Mouse (Mus musculus) MEL (cell line): ENCODE results near the gene Ndst4. TPM values are rescaled to one million over a fixed set of nuclear protein-coding genes. Genes with fewer than 3 reads are reported as not detected.
A peak's percentile ranks its signal among the peaks of the same experiment; 100 is the strongest.

Experiments used
- DNase-seq: peaks from one replicate; pipeline ENCODE4 v3.0.0; 2011; ENCODE audit warnings: low read depth, low spot score
- H3K27ac ChIP-seq: 2 replicates; pipeline ENCODE4 v1.5.1; 2012; ENCODE audit warnings: low read depth, mild to moderate bottlenecking, control low read depth, low read length, moderate library complexity; ENCODE audit not compliant: control insufficient read depth
- H3K27me3 ChIP-seq, 2 experiments: fragments of 150-350 bp in 1 of 2; sonication (generic) in 1 of 2; 2 replicates each; pipeline ENCODE4 v1.6.1; 2012; ENCODE audit warnings: low read length in 2 of 2, mild to moderate bottlenecking in 2 of 2, improper control_type of control experiment in 1 of 2, moderate library complexity in 1 of 2; ENCODE audit not compliant: insufficient read depth in 2 of 2, control insufficient read depth in 1 of 2
- H3K36me3 ChIP-seq, 2 experiments: 2 replicates each; pipeline ENCODE4 v1.6.1; 2012 to 2014; ENCODE audit warnings: low read length in 2 of 2, improper control_type of control experiment in 1 of 2, inconsistent platforms in 1 of 2, mild to moderate bottlenecking in 1 of 2; ENCODE audit not compliant: insufficient read depth in 2 of 2, control insufficient read depth in 1 of 2
- H3K4me1 ChIP-seq, 2 experiments: fragments of 150-350 bp in 1 of 2; sonication (generic) in 1 of 2; 2 replicates each; pipeline ENCODE4 v1.6.1; 2012; ENCODE audit warnings: low read length in 2 of 2, improper control_type of control experiment in 1 of 2, mild to moderate bottlenecking in 1 of 2; ENCODE audit not compliant: insufficient read depth in 2 of 2, control insufficient read depth in 1 of 2
- H3K4me3 ChIP-seq, 2 experiments: fragments of 150-350 bp in 1 of 2; sonication (generic) in 1 of 2; 2 replicates each; pipeline ENCODE4 v1.5.1; 2012; ENCODE audit warnings: low read depth in 2 of 2, low read length in 2 of 2, mild to moderate bottlenecking in 2 of 2, moderate library complexity in 2 of 2, control low read depth in 1 of 2, improper control_type of control experiment in 1 of 2; ENCODE audit not compliant: control insufficient read depth in 1 of 2, insufficient read depth in 1 of 2
- H3K79me2 ChIP-seq: 2 replicates; pipeline ENCODE4 v1.6.1; 2012; ENCODE audit warnings: mild to moderate bottlenecking, low read length, moderate library complexity; ENCODE audit not compliant: control insufficient read depth, poor library complexity, insufficient read depth
- H3K9ac ChIP-seq: 2 replicates; pipeline ENCODE4 v1.6.1; 2012; ENCODE audit warnings: low read depth, mild to moderate bottlenecking, control low read depth, low read length, moderate library complexity; ENCODE audit not compliant: control insufficient read depth, poor library complexity, severe bottlenecking
- H3K9me3 ChIP-seq: fragments of 150-350 bp; sonication (generic); replicated peaks from 2 replicates; pipeline ENCODE4 v1.6.1; 2012; ENCODE audit warnings: mild to moderate bottlenecking, low read length, improper control_type of control experiment, moderate library complexity; ENCODE audit not compliant: insufficient read depth
- CHD1 ChIP-seq: IDR thresholded peaks from 2 replicates; pipeline ENCODE4 v1.6.1; 2012; ENCODE audit warnings: low read depth, mild to moderate bottlenecking, inconsistent platforms, low read length, improper control_type of control experiment
- CHD2 ChIP-seq: IDR thresholded peaks from 2 replicates; pipeline ENCODE4 v1.6.1; 2011; ENCODE audit warnings: low read length, improper control_type of control experiment
- ELF1 ChIP-seq: IDR thresholded peaks from 2 replicates; pipeline ENCODE4 v1.6.1; 2014; ENCODE audit warnings: low read depth, mild to moderate bottlenecking, inconsistent platforms, low read length, improper control_type of control experiment, moderate library complexity
- ETS1 ChIP-seq: IDR thresholded peaks from 2 replicates; pipeline ENCODE4 v1.6.1; 2012; ENCODE audit warnings: low read depth, mild to moderate bottlenecking, inconsistent platforms, low read length, improper control_type of control experiment, moderate library complexity
- KAT2A ChIP-seq: conservative IDR thresholded peaks from 2 replicates; pipeline ENCODE4 v1.6.1; 2012; ENCODE audit warnings: low read depth, low read length, improper control_type of control experiment, inconsistent platforms
- MAFK ChIP-seq: IDR thresholded peaks from 2 replicates; pipeline ENCODE4 v1.6.1; 2011; ENCODE audit warnings: low read depth, mild to moderate bottlenecking, low read length, improper control_type of control experiment, borderline replicate concordance
- MAX ChIP-seq: IDR thresholded peaks from 2 replicates; pipeline ENCODE4 v1.6.1; 2011; ENCODE audit warnings: low read length, improper control_type of control experiment
- POLR2AphosphoS2 ChIP-seq: IDR thresholded peaks from 2 replicates; pipeline ENCODE4 v1.6.1; 2011; ENCODE audit warnings: low read length, improper control_type of control experiment
- TAL1 ChIP-seq: IDR thresholded peaks from 2 replicates; pipeline ENCODE4 v1.6.1; 2012; ENCODE audit warnings: mild to moderate bottlenecking, inconsistent platforms, low read length, moderate library complexity, mixed read lengths
- TCF12 ChIP-seq: IDR thresholded peaks from 2 replicates; pipeline ENCODE4 v1.6.1; 2014; ENCODE audit warnings: low read depth, mild to moderate bottlenecking, inconsistent platforms, low read length, improper control_type of control experiment, moderate library complexity
- UBTF ChIP-seq: IDR thresholded peaks from 2 replicates; pipeline ENCODE4 v1.6.1; 2012; ENCODE audit warnings: low read depth, mild to moderate bottlenecking, inconsistent platforms, low read length, improper control_type of control experiment, moderate library complexity, borderline replicate concordance; ENCODE audit not compliant: insufficient read depth
- USF1 ChIP-seq: IDR thresholded peaks from 2 replicates; pipeline ENCODE4 v1.6.1; 2014; ENCODE audit warnings: low read depth, mild to moderate bottlenecking, inconsistent platforms, low read length, improper control_type of control experiment, moderate library complexity
- ZC3H11A ChIP-seq: IDR thresholded peaks from 2 replicates; pipeline ENCODE4 v1.6.1; 2012; ENCODE audit warnings: low read depth, mild to moderate bottlenecking, inconsistent platforms, low read length, improper control_type of control experiment
- polyA plus RNA-seq, 2 experiments: library from polyadenylated mRNA; stranded (reverse) in 1 of 2; unstranded in 1 of 2; fragments of >175 nt in 1 of 2; fragments of >200 nt in 1 of 2; gene quantifications; 2 replicates each; pipeline versions ENCODE4 v1.2.1 to v1.2.4; 2012; ENCODE audit warnings: low replicate concordance in 2 of 2, low read depth in 1 of 2; ENCODE audit not compliant: insufficient read length in 2 of 2, insufficient read depth in 1 of 2, missing spikeins in 1 of 2
- total RNA-seq: library from RNA; depleted of rRNA; stranded (reverse); fragments of 300-350 nt; gene quantifications from 2 replicates; pipeline ENCODE4 v1.2.3, GENCODE M21; 2012

The Ndst4 gene
- total and polyA plus RNA-seq, 3 experiments, result not detected

DNA sequence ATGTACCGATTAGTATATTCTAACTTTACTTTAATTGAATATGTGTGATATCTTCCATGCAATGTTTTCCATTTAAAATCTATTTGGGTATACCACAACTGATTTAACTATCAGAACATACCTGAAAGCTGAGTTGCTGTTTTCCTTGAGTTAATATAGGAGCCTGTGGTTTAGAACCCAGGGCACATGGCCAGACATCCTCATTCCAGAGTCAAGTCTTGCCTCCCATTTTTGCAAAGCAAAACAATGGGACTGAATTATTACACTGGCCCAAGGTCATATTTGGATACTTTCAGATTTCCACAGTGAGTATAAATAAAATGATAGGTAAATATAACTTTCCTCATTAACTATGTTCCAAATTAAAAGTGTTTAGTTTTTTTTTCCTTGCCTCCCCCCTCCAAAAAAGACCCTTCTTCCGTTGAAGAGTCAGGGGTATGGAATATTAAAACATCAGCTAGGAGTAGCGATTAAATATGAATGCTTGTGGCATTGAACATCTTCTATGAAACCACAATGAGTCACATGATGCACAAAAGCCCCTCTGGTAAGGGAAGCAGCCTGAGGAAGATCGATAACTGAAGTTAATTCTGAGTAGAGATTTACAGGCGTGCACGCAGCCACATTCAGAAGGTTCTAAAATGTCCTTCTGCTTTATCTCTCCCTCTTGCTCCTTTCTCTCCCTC, 271.5 kb downstream of the Ndst4 start:
- Histone ChIP-seq H3K9me3 (no peaks in the 10 kb centered on the region), H3K79me2 (no peaks in the 10 kb centered on the region), H3K9ac (no peak overlapping the region), H3K36me3 (peaks cover 0 to 21% of the 10 kb centered on the region in 2 experiments; a peak in 2 of 4 replicates), H3K4me1 (peaks cover 0 to 13% of the 10 kb centered on the region in 2 experiments; a peak in 3 of 4 replicates), H3K4me3 (no peak overlapping the region), H3K27ac (no peak overlapping the region), H3K27me3 (no peaks in the 10 kb centered on the region)
- TF ChIP-seq CHD1 (no peak), CHD2 (no peak), USF1 (peak; percentile 60), ZC3H11A (no peak)
- DNase-seq, result no peak

- Histone ChIP-seq H3K9ac (no peak overlapping the region), H3K79me2 (no peaks in the 10 kb centered on the region), H3K4me3 (no peak overlapping the region), H3K27me3 (no peaks in the 10 kb centered on the region), H3K36me3 (peaks cover 0 to 18% of the 10 kb centered on the region in 2 experiments; a peak in 2 of 4 replicates), H3K4me1 (peaks cover 0 to 8% of the 10 kb centered on the region in 2 experiments; a peak in 3 of 4 replicates), H3K27ac (no peak overlapping the region), H3K9me3 (no peaks in the 10 kb centered on the region)
- TF ChIP-seq POLR2AphosphoS2 (no peak), TAL1 (no peak), ELF1 (no peak), MAFK (no peak), ETS1 (no peak)
- no peak for DNase-seq
Observed at GRCm38 (mm10) chr3:125678924-125679323, 275.0 kb downstream of the Ndst4 start.

GRCm38 (mm10) chr3:125683460-125684230, 279.8 kb downstream of the Ndst4 start:
- H3K79me2 ChIP-seq, result no peaks in the 10 kb centered on the region
- H3K4me3 ChIP-seq, result no peak overlapping the region
- no peak for TF ChIP-seq POLR2AphosphoS2
- TF ChIP-seq UBTF, result no peak
- TF ChIP-seq KAT2A, result no peak
- TF ChIP-seq TCF12, result no peak
- TF ChIP-seq MAX, result no peak
- H3K9me3 ChIP-seq, result no peaks in the 10 kb centered on the region
- peaks cover 0 to 4% of the 10 kb centered on the region in 2 experiments; a peak in 1 of 4 replicates for H3K4me1 ChIP-seq
- H3K27me3 ChIP-seq, result no peaks in the 10 kb centered on the region
- peaks cover 0 to 8% of the 10 kb centered on the region in 2 experiments; a peak in 2 of 4 replicates for H3K36me3 ChIP-seq
- DNase-seq, result peak; percentile 23
- no peak overlapping the region for H3K27ac ChIP-seq
- H3K9ac ChIP-seq, result no peak overlapping the region
